Mouse (Mus musculus) ES-Bruce4 (cell line): Measurements from ENCODE around the gene Cfl1.

ENCODE experiments used
- CTCF ChIP-seq: IDR thresholded peaks from one replicate; pipeline ENCODE4 v1.8.1; 2011; ENCODE audit warnings: low read depth, low read length
- EP300 ChIP-seq: IDR thresholded peaks from 2 replicates; pipeline ENCODE4 v1.6.1; 2011; ENCODE audit warnings: low read depth, low read length; ENCODE audit not compliant: insufficient read depth
- POLR2A ChIP-seq: IDR thresholded peaks from one replicate; pipeline ENCODE4 v1.8.1; 2011; ENCODE audit warnings: low read length; ENCODE audit not compliant: insufficient read depth

- TF ChIP-seq CTCF (no peak), POLR2A (no peak), EP300 (no peak)
These were observed 15.1 kb upstream of the Cfl1 start for GRCm38 (mm10) chr19:5475069-5475714.
